Mouse (Mus musculus) heart, postnatal 0 days (tissue): ENCODE results near the gene Kcnj12. TPM values are rescaled to one million over a fixed set of nuclear protein-coding genes. Genes with fewer than 3 reads are reported as not detected.

Experiments used
- ATAC-seq: fragments of 200-750 bp; cut with Nextera tagmentation; 2 replicates; pipeline ENCODE4 v1.8.0; 2017; ENCODE audit warnings: low read depth, moderate number of reproducible peaks, moderate library complexity; ENCODE audit not compliant: insufficient read depth
- DNase-seq: peaks from one replicate; pipeline ENCODE4 v3.0.0-alpha.2; 2016; ENCODE audit warnings: low spot score
- H3K27ac ChIP-seq: fragments of 300-500 bp; sonication (generic); 2 replicates; pipeline ENCODE4 v1.5.1; 2014; ENCODE audit warnings: low read depth, mild to moderate bottlenecking
- H3K27me3 ChIP-seq: fragments of 300-500 bp; sonication (generic); 2 replicates; pipeline ENCODE4 v1.6.1; 2014; ENCODE audit warnings: low read length, mixed read lengths; ENCODE audit not compliant: control insufficient read depth, insufficient read depth
- H3K36me3 ChIP-seq: fragments of 300-500 bp; sonication (generic); replicated peaks from 2 replicates; pipeline ENCODE4 v1.6.1; 2014; ENCODE audit warnings: low read length, mixed read lengths; ENCODE audit not compliant: control insufficient read depth, insufficient read depth
- H3K4me1 ChIP-seq: fragments of 300-500 bp; sonication (generic); 2 replicates; pipeline ENCODE4 v1.6.1; 2014; ENCODE audit warnings: antibody characterized with exemption; ENCODE audit not compliant: control insufficient read depth, insufficient read depth
- H3K4me2 ChIP-seq: fragments of 300-500 bp; sonication (generic); 2 replicates; pipeline ENCODE4 v1.6.1; 2014; ENCODE audit warnings: low read depth, mild to moderate bottlenecking, low read length, moderate library complexity
- H3K4me3 ChIP-seq: fragments of 300-500 bp; sonication (generic); 2 replicates; pipeline ENCODE4 v1.5.1; 2014; ENCODE audit warnings: low read depth, low read length
- H3K9ac ChIP-seq: fragments of 300-500 bp; sonication (generic); replicated peaks from 2 replicates; pipeline ENCODE4 v1.6.1; 2014; ENCODE audit warnings: low read depth, low read length, mixed read lengths
- H3K9me3 ChIP-seq: fragments of 300-500 bp; sonication (generic); replicated peaks from 2 replicates; pipeline ENCODE4 v1.6.1; 2016; ENCODE audit warnings: low read length; ENCODE audit not compliant: control insufficient read depth
- CTCF ChIP-seq: IDR thresholded peaks from 2 replicates; pipeline ENCODE4 v1.5.1; 2016; ENCODE audit warnings: antibody characterized with exemption, control low read depth, low read depth
- EP300 ChIP-seq: IDR thresholded peaks from 2 replicates; pipeline ENCODE4 v1.6.1; 2016; ENCODE audit warnings: antibody characterized with exemption, low read depth
- WGBS: fragments of 180-500 bp; shearing (Covaris S2); extraction: QIAGEN DNeasy Blood & Tissue Kit; methylation state at CpG from one replicate; pipeline ENCODE4 v1.1.7; 2014; 5-methylcytosine and 5-hydroxymethylcytosine counted together
- polyA plus RNA-seq: library from polyadenylated mRNA; unstranded; fragments of >200 nt; fragmentation: Nextera tagmentation; extraction: Ambion mirVana; gene quantifications from 2 replicates; pipeline ENCODE4 v1.2.1, GENCODE M21; 2015
- total RNA-seq: library from RNA; depleted of rRNA; stranded (reverse); fragments of >200 nt; gene quantifications from 2 replicates; pipeline ENCODE4 v1.2.3, GENCODE M21; 2014; ENCODE audit warnings: low replicate concordance

Gene Kcnj12
- total and polyA plus RNA-seq, 2 experiments from 2014 or later, result 10.8 to 69.3 TPM

DNA sequence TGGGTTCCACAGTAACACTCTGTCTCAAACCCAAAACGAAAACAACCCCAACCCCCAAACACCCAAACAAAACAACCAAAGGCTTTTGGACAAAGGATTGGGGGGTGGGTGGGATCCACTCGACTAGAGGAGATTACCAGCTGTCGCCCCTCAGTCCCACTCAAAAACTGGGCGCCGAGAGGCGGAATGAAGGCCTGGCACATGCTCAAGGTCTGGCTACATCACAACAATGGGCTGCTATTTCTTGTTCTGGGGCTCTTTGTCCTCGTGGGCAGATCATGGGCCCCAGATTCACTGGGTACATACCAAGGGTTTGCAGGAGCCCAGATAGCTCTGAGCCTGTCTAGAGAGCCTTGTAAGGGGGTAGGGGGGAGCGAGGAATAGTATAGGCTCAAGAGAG, 19.6 kb upstream of the Kcnj12 start:
- no peaks in the 10 kb centered on the region for H3K27me3 ChIP-seq
- H3K9ac ChIP-seq, result no peak overlapping the region
- H3K4me1 ChIP-seq, result peaks cover 6% of the 10 kb centered on the region; the same call in 1 of the 2 replicates
- no peaks in the 10 kb centered on the region for H3K36me3 ChIP-seq
- 76% methylated on average over 8 of the region's 8 CpGs for WGBS
- no peak overlapping the region for H3K4me2 ChIP-seq
- TF ChIP-seq CTCF (no peak), EP300 (no peak)
- H3K4me3 ChIP-seq, result no peak overlapping the region
- no peaks in the 10 kb centered on the region for H3K9me3 ChIP-seq
- DNase-seq (no peak), ATAC-seq (no peak)
- H3K27ac ChIP-seq, result no peak overlapping the region

DNA sequence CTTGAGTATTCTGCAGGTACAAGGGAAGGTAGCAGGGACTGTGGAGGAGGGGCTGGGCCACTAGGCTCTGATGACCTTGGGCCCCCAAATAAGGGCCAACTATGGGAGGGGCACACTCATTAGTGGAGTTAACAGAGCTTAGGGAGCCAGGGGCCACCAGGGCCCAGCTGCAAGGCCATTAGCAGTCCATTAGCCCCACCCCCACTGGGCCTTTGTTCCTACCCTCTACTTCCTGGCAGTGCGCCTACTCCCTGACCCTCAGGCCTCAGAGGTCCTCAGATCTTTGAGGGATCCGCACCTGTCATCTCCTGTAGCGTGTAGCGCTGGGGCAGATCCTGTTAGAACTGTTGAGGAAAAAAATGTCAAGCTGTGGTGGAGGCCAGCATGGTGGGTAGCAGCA, 18.3 kb upstream of the Kcnj12 start:
- no peaks in the 10 kb centered on the region for H3K27me3 ChIP-seq
- no peak for ATAC-seq
- no peak overlapping the region for H3K9ac ChIP-seq
- H3K4me2 ChIP-seq, result no peak overlapping the region
- no peak overlapping the region for H3K4me3 ChIP-seq
- no peak overlapping the region for H3K27ac ChIP-seq
- no peaks in the 10 kb centered on the region for H3K36me3 ChIP-seq
- no peak for DNase-seq
- no peak for TF ChIP-seq EP300
- no peak for TF ChIP-seq CTCF
- H3K4me1 ChIP-seq, result peaks cover 6% of the 10 kb centered on the region; the same call in 1 of the 2 replicates
- no peaks in the 10 kb centered on the region for H3K9me3 ChIP-seq
- WGBS, result 70% methylated on average over 4 of the region's 4 CpGs

DNA sequence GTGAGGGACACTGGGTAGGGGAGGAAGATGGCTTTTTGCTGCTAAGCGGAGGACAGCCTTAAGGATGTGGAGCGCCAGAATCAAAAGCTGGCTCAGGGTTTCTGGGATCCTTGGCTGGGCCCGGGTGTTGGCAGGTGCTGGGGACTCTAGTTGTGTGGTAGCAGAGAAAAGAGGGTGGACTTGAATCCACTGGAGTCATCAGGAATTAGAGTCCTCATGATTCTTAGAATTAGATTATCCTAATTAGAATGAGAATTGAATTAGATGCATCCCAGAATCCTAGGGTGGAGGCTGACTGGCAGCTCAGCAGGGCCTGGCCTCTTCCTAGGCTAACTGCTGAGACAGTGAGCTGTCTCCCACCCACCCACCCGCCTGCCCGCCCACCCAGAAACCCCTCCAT, 17.6 kb upstream of the Kcnj12 start:
- peaks cover 6% of the 10 kb centered on the region; the same call in 1 of the 2 replicates for H3K4me1 ChIP-seq
- 78% methylated on average over 5 of the region's 5 CpGs for WGBS
- no peak overlapping the region for H3K27ac ChIP-seq
- DNase-seq (no peak), ATAC-seq (no peak)
- H3K4me3 ChIP-seq, result no peak overlapping the region
- no peaks in the 10 kb centered on the region for H3K36me3 ChIP-seq
- no peak overlapping the region for H3K9ac ChIP-seq
- no peak overlapping the region for H3K4me2 ChIP-seq
- TF ChIP-seq CTCF (no peak), EP300 (no peak)
- H3K27me3 ChIP-seq, result no peaks in the 10 kb centered on the region
- H3K9me3 ChIP-seq, result no peaks in the 10 kb centered on the region

DNA sequence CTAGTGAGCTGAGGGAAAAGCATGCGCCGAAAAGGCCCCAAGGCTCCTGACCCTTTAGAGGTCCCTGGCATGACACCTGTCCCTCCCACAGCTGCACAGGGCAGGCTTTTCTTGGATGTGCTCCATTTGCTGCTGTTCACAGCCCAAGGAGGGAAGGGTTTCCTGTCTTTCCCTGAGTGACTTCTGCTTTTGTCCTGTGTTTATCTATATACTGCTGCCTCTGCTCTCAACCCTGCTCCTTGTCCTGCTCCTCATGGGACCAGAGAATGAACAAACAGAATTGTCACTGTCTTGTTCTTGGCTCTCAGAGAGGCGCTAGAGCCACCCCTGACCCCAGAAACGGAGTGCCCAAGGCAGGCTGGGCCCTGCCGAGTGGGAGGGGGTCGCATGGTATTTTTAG, 17.0 kb upstream of the Kcnj12 start:
- Histone ChIP-seq H3K9me3 (no peaks in the 10 kb centered on the region), H3K4me3 (no peak overlapping the region), H3K4me2 (no peak overlapping the region), H3K27me3 (no peaks in the 10 kb centered on the region), H3K27ac (no peak overlapping the region), H3K36me3 (no peaks in the 10 kb centered on the region), H3K9ac (no peak overlapping the region), H3K4me1 (peaks cover 6% of the 10 kb centered on the region; the same call in 1 of the 2 replicates)
- TF ChIP-seq EP300 (no peak), CTCF (no peak)
- no peak for ATAC-seq
- WGBS, result 30% methylated on average over 6 of the region's 6 CpGs
- DNase-seq, result no peak

DNA sequence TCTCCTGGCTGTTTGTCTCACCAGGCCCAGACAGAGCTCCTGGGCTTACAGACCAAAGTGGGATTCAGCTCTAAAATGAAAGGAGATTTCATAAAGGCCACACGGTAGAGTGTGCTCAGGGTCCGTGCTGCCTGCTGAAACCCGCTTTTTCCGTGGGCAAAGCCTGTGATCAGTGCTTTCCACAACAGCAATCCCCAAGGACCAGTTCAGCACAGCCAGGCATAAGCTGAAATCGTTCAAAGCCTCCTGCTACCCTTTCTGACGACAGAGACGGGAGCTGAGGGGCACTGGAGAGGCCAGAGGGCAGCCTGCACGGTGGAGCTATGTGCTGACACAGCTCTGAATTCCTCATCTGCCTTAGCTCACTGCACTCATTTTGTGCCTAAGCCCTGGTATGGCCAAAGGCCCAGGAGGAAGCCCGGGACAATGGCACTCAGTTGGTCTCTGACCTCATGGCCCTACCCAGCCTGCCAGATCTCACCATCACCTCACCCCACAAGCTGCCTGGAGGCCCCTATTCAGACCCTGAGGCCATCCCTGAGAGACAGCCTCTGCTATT, 10.5 kb upstream of the Kcnj12 start:
- H3K27ac ChIP-seq, result no peak overlapping the region
- ATAC-seq, result 0 out of 2 replicates have a peak, but pooled peaks have one; percentile 49

More for the DNA sequence above, 10.5 kb upstream of the Kcnj12 start:
- Histone ChIP-seq H3K9ac (no peak overlapping the region), H3K4me1 (peaks cover 8% of the 10 kb centered on the region), H3K27me3 (no peaks in the 10 kb centered on the region), H3K36me3 (no peaks in the 10 kb centered on the region), H3K9me3 (no peaks in the 10 kb centered on the region), H3K4me3 (no peak overlapping the region), H3K4me2 (no peak overlapping the region)
- TF ChIP-seq CTCF (no peak), EP300 (no peak)
- DNase-seq, result peak; percentile 36
- WGBS, result 30% methylated on average over 9 of the region's 9 CpGs
